Mouse (Mus musculus) liver, embryonic 13.5 days (tissue): ENCODE results near the gene Kctd5. TPM values are rescaled to one million over a fixed set of nuclear protein-coding genes. Genes with fewer than 3 reads are reported as not detected.

ENCODE experiments used
- ATAC-seq: fragments of 200-750 bp; cut with Nextera tagmentation; 2 replicates; pipeline ENCODE4 v1.8.0; 2017; ENCODE audit warnings: low read depth, mild to moderate bottlenecking, moderate number of reproducible peaks, moderate library complexity
- DNase-seq: peaks from one replicate; pipeline ENCODE4 v3.0.0; 2022
- H3K27ac ChIP-seq: fragments of 300-500 bp; sonication (generic); 2 replicates; pipeline ENCODE4 v1.5.1; 2015; ENCODE audit warnings: moderate library complexity, mild to moderate bottlenecking, inconsistent platforms
- H3K27me3 ChIP-seq: fragments of 300-500 bp; sonication (generic); 2 replicates; pipeline ENCODE4 v1.6.1; 2015; ENCODE audit warnings: mild to moderate bottlenecking, inconsistent platforms
- H3K36me3 ChIP-seq: fragments of 300-500 bp; sonication (generic); 2 replicates; pipeline ENCODE4 v1.6.1; 2015; ENCODE audit warnings: mild to moderate bottlenecking, inconsistent platforms
- H3K4me1 ChIP-seq: fragments of 300-500 bp; sonication (generic); replicated peaks from 2 replicates; pipeline ENCODE4 v1.6.1; 2015; ENCODE audit warnings: inconsistent platforms
- H3K4me2 ChIP-seq: fragments of 300-500 bp; sonication (generic); 2 replicates; pipeline ENCODE4 v1.6.1; 2015; ENCODE audit warnings: inconsistent platforms, mild to moderate bottlenecking, moderate library complexity
- H3K4me3 ChIP-seq: fragments of 300-500 bp; sonication (generic); replicated peaks from 2 replicates; pipeline ENCODE4 v1.5.1; 2015; ENCODE audit warnings: mild to moderate bottlenecking, inconsistent platforms
- H3K9ac ChIP-seq: fragments of 300-500 bp; sonication (generic); 2 replicates; pipeline ENCODE4 v1.6.1; 2015; ENCODE audit warnings: mild to moderate bottlenecking, inconsistent platforms
- H3K9me3 ChIP-seq: fragments of 300-500 bp; sonication (generic); replicated peaks from 2 replicates; pipeline ENCODE4 v1.6.1; 2016; ENCODE audit warnings: inconsistent platforms
- WGBS: fragments of 180-500 bp; shearing (Covaris S2); methylation state at CpG from one replicate; pipeline ENCODE4 v1.1.7; 2015; ENCODE audit not compliant: insufficient replicate concordance; 5-methylcytosine and 5-hydroxymethylcytosine counted together
- microRNA-seq: library from miRNA; unstranded; fragments of <30 nt; microRNA quantifications from one replicate; pipeline ENCODE4, GENCODE M21; 2016
- polyA plus RNA-seq: library from polyadenylated mRNA; unstranded; fragments of >200 nt; fragmentation: Nextera tagmentation; extraction: Ambion mirVana; gene quantifications from 2 replicates; pipeline ENCODE4 v1.2.1, GENCODE M21; 2015

Kctd5 gene
- polyA plus RNA-seq, 1 experiment from 2014 or later = 17.4 TPM

- no peaks in the 10 kb centered on the region for H3K27me3 ChIP-seq
- H3K27ac ChIP-seq = no peak overlapping the region
- H3K4me1 ChIP-seq = no peaks in the 10 kb centered on the region
- no peak overlapping the region for H3K4me2 ChIP-seq
- no peaks in the 10 kb centered on the region for H3K36me3 ChIP-seq
- ATAC-seq (no peak), DNase-seq (no peak)
- H3K4me3 ChIP-seq = no peak overlapping the region
- H3K9ac ChIP-seq = no peak overlapping the region
- no peaks in the 10 kb centered on the region for H3K9me3 ChIP-seq
- WGBS = 36% methylated on average over 2 of the region's 2 CpGs
These were observed 66.4 kb downstream of the Kctd5 start for GRCm38 (mm10) chr17:24006930-24007329.

GRCm38 (mm10) chr17:24005049-24005448 lies 68.2 kb downstream of the Kctd5 start:
- DNase-seq (no peak), ATAC-seq (no peak)
- Histone ChIP-seq H3K4me3 (no peak overlapping the region), H3K4me1 (no peaks in the 10 kb centered on the region), H3K36me3 (no peaks in the 10 kb centered on the region), H3K27ac (no peak overlapping the region), H3K27me3 (no peaks in the 10 kb centered on the region), H3K4me2 (no peak overlapping the region), H3K9ac (no peak overlapping the region), H3K9me3 (no peaks in the 10 kb centered on the region)
- 66% methylated on average over 3 of the region's 3 CpGs for WGBS

- no peak overlapping the region for H3K9ac ChIP-seq
- no peak overlapping the region for H3K4me2 ChIP-seq
- no peaks in the 10 kb centered on the region for H3K36me3 ChIP-seq
- H3K27ac ChIP-seq = no peak overlapping the region
- no peaks in the 10 kb centered on the region for H3K4me1 ChIP-seq
- H3K9me3 ChIP-seq = no peaks in the 10 kb centered on the region
- DNase-seq = no peak
- no peak for ATAC-seq
- H3K4me3 ChIP-seq = no peak overlapping the region
- WGBS = 78% methylated on average over 14 of the region's 14 CpGs
- H3K27me3 ChIP-seq = no peaks in the 10 kb centered on the region
These were observed 69.1 kb downstream of the Kctd5 start for GRCm38 (mm10) chr17:24004071-24004665.

GRCm38 (mm10) chr17:24000404-24000803 lies 72.9 kb downstream of the Kctd5 start:
- Histone ChIP-seq H3K9ac (no peak overlapping the region), H3K27ac (no peak overlapping the region), H3K4me3 (no peak overlapping the region), H3K4me1 (no peaks in the 10 kb centered on the region), H3K27me3 (0 out of 2 replicates have a peak, but pooled peaks cover 4% of the 10 kb centered on the region), H3K4me2 (no peak overlapping the region), H3K36me3 (no peaks in the 10 kb centered on the region), H3K9me3 (no peaks in the 10 kb centered on the region)
- no peak for ATAC-seq
- no peak for DNase-seq
- 27% methylated on average over 5 of the region's 5 CpGs for WGBS

- H3K9ac ChIP-seq = no peak overlapping the region
- H3K4me1 ChIP-seq = peaks cover 3% of the 10 kb centered on the region; the same call in 1 of the 2 replicates
- no peaks in the 10 kb centered on the region for H3K36me3 ChIP-seq
- DNase-seq (no peak), ATAC-seq (no peak)
- no peak overlapping the region for H3K4me2 ChIP-seq
- no peak overlapping the region for H3K27ac ChIP-seq
- no peak overlapping the region for H3K4me3 ChIP-seq
- WGBS = 40% methylated on average over 6 of the region's 6 CpGs
- no peaks in the 10 kb centered on the region for H3K9me3 ChIP-seq
- H3K27me3 ChIP-seq = 0 out of 2 replicates have a peak, but pooled peaks cover 4% of the 10 kb centered on the region
These were observed 74.9 kb downstream of the Kctd5 start for GRCm38 (mm10) chr17:23998383-23998782.

- ATAC-seq (no peak), DNase-seq (no peak)
- no peak within 1 kb of the TSS for H3K4me2 ChIP-seq
- 52% methylated on average over 2 of the region's 2 CpGs for WGBS
- 0 out of 2 replicates have a peak, but pooled peaks cover 4% of the 10 kb centered on the region for H3K27me3 ChIP-seq
- H3K9ac ChIP-seq = no peak within 1 kb of the TSS
- H3K36me3 ChIP-seq = no peaks in the 10 kb centered on the region
- no peaks in the 10 kb centered on the region for H3K9me3 ChIP-seq
- H3K4me3 ChIP-seq = no peak within 1 kb of the TSS
- H3K4me1 ChIP-seq = peaks cover 7% of the 10 kb centered on the region
- H3K27ac ChIP-seq = no peak within 1 kb of the TSS
These were observed 75.4 kb downstream of the Kctd5 start, which contains the start of gene Prss22 for GRCm38 (mm10) chr17:23997901-23998300. Gene Prss22, minus strand, starts transcription at chr17:23998100.

Small RNA genes lying within 50 kb of the gene (microRNA-seq; reads per million reads assigned to microRNA genes)
- not detected for gene Gm27700

Other genes starting within 250 kb of the Kctd5 start
- gene Elob, start 244.3 kb downstream of the Kctd5 start, polyA plus RNA-seq = 535 and 572 TPM in 2 replicates
- not detected in 2 replicates for gene Prss33, start 237.4 kb downstream of the Kctd5 start, polyA plus RNA-seq
- not detected in 2 replicates for gene Prss32, start 229.6 kb downstream of the Kctd5 start, polyA plus RNA-seq
- 0.09 and 0.22 TPM in 2 replicates for gene Prss41, start 229.3 kb downstream of the Kctd5 start, polyA plus RNA-seq
- gene Prss21, start 205.4 kb downstream of the Kctd5 start, polyA plus RNA-seq = not detected in 2 replicates
- not detected in 2 replicates for gene Dcpp1, start 192.6 kb downstream of the Kctd5 start, polyA plus RNA-seq
- not detected in 2 replicates for gene Dcpp2, start 192.6 kb downstream of the Kctd5 start, polyA plus RNA-seq
- not detected in 2 replicates for gene Dcpp3, start 156.0 kb downstream of the Kctd5 start, polyA plus RNA-seq
- gene Sbp, start 131.8 kb downstream of the Kctd5 start, polyA plus RNA-seq = not detected in 2 replicates
- gene Sbpl, start 118.2 kb downstream of the Kctd5 start, polyA plus RNA-seq = not detected in 2 replicates
- not detected in 2 replicates for gene Prss30, start 92.9 kb downstream of the Kctd5 start, polyA plus RNA-seq
- not detected in 2 replicates for gene Prss22, start 75.4 kb downstream of the Kctd5 start, polyA plus RNA-seq
- not detected in 2 replicates for gene Prss27, start 35.3 kb downstream of the Kctd5 start, polyA plus RNA-seq
- 26.8 and 34.0 TPM in 2 replicates for gene Pdpk1, start 77.4 kb upstream of the Kctd5 start, polyA plus RNA-seq
- gene Amdhd2, start 90.3 kb upstream of the Kctd5 start, polyA plus RNA-seq = 18.6 and 20.8 TPM in 2 replicates
- 348 and 367 TPM in 2 replicates for gene Atp6v0c, start 96.2 kb upstream of the Kctd5 start, polyA plus RNA-seq
- 6.9 and 7.5 TPM in 2 replicates for gene Tbc1d24, start 132.1 kb upstream of the Kctd5 start, polyA plus RNA-seq
- gene Ntn3, start 136.0 kb upstream of the Kctd5 start, polyA plus RNA-seq = 1.00 and 1.4 TPM in 2 replicates
- 10.8 and 11.6 TPM in 2 replicates for gene Tedc2, start 147.4 kb upstream of the Kctd5 start, polyA plus RNA-seq
- 69.1 and 89.8 TPM in 2 replicates for gene Ccnf, start 178.0 kb upstream of the Kctd5 start, polyA plus RNA-seq